ENCODE assay signal across 36 mouse cellular contexts in genomic region chr1:60845318-60846060, GRCm38 (mm10). TPM values are rescaled to one million over a fixed set of nuclear protein-coding genes. Genes with fewer than 3 reads are reported as not detected.
DNase-seq lines count a peak whose midpoint lies in the region; ATAC-seq and TF ChIP-seq lines count a peak whose summit lies in the region.
"Had no signal": no experiment of that assay in that cellular context is flagged by ENCODE, and none has a peak within 500 bp of the region (broad histone marks: within the 10 kb centered on the region; RNA-seq: fewer than 3 reads in every experiment).

No protein-coding gene starts in this region.

- no peak for TF ChIP-seq EP300 in liver, postnatal 0 days (IDR thresholded peaks at IDR 0.05; ENCODE audit: low read depth)

- no peaks in the 10 kb centered on the region for H3K9me3 ChIP-seq in liver, postnatal 0 days (ENCODE audit: low read length)
- H3K9me3 ChIP-seq in liver, embryonic 11.5 days (ENCODE audit: control insufficient read depth, low read length): no peaks in the 10 kb centered on the region
- H3K9me3 ChIP-seq in hindbrain, embryonic 11.5 days (ENCODE audit: control insufficient read depth, low read length): no peaks in the 10 kb centered on the region
- H3K9me3 ChIP-seq: embryonic facial prominence, embryonic 10.5 days; embryonic facial prominence, embryonic 13.5 days; forebrain, embryonic 12.5 days; forebrain, embryonic 15.5 days; heart, embryonic 12.5 days; heart, embryonic 15.5 days; hindbrain, embryonic 12.5 days; hindbrain, embryonic 15.5 days had no signal

- H3K27ac ChIP-seq in liver, postnatal 0 days (ENCODE audit: low read depth): 0 out of 2 replicates have a peak overlapping the region, but pooled peaks have one; percentile 65
- H3K27ac ChIP-seq in liver, embryonic 11.5 days (ENCODE audit: low read depth, low read length): no peak overlapping the region
- no peak overlapping the region for H3K27ac ChIP-seq in hindbrain, embryonic 11.5 days (ENCODE audit: low read depth, low read length)
- H3K27ac ChIP-seq: embryonic facial prominence, embryonic 10.5 days; embryonic facial prominence, embryonic 13.5 days; forebrain, embryonic 12.5 days; forebrain, embryonic 15.5 days; gastrocnemius, adult 2 months; heart, embryonic 15.5 days; hindbrain, embryonic 12.5 days; hindbrain, embryonic 15.5 days had no signal

- TF ChIP-seq CTCF in liver, postnatal 0 days (IDR thresholded peaks at IDR 0.05; ENCODE audit: low read depth): no peak

- H3K4me1 ChIP-seq in liver, postnatal 0 days (ENCODE audit: insufficient read depth): no peaks in the 10 kb centered on the region
- H3K4me1 ChIP-seq in liver, embryonic 11.5 days (replicated peaks; ENCODE audit: control insufficient read depth, insufficient read depth, low read length): no peaks in the 10 kb centered on the region
- H3K4me1 ChIP-seq in hindbrain, embryonic 11.5 days (replicated peaks; ENCODE audit: control insufficient read depth, insufficient read depth, low read length): no peaks in the 10 kb centered on the region
- H3K4me1 ChIP-seq: embryonic facial prominence, embryonic 10.5 days; embryonic facial prominence, embryonic 13.5 days; forebrain, embryonic 15.5 days; heart, embryonic 15.5 days; hindbrain, embryonic 12.5 days; hindbrain, embryonic 15.5 days had no signal

- 78% methylated on average over 7 of the region's 7 CpGs for WGBS in liver, postnatal 0 days (ENCODE audit: insufficient replicate concordance)
- 80% methylated on average over 6 of the region's 7 CpGs for WGBS in liver, embryonic 11.5 days
- WGBS in hindbrain, embryonic 11.5 days: 89% methylated on average over 7 of the region's 7 CpGs

- DNase-seq in heart, adult 11 months: peak; percentile 24
- no peak for DNase-seq in heart, postnatal 10 days
- DNase-seq in liver, postnatal 0 days: no peak
- DNase-seq in liver, embryonic 11.5 days (ENCODE audit: low spot score): no peak
- DNase-seq in ES-CJ7 (ENCODE audit: low read depth, low spot score): peak; percentile 54
- DNase-seq in brain, adult 2 months (ENCODE audit: low read depth, low spot score): peak; percentile 84
- DNase-seq in kidney, postnatal 14 days: no peak
- DNase-seq in hindbrain, embryonic 11.5 days (ENCODE audit: low spot score): no peak
- DNase-seq: adrenal gland, adult 8-10 months; adrenal gland, postnatal 25 days; B cell, adult 2 months; cerebellum, adult 11 months; cerebellum, adult 2 months; cerebellum, adult 9-11 months; cerebellum, postnatal 25 days; embryo, embryonic 11 days; gastrocnemius, adult 2 months; gastrocnemius, postnatal 14 days; heart, adult 18-20 months; heart, postnatal 14 days; heart, postnatal 4 days had no signal

- no peaks in the 10 kb centered on the region for H3K27me3 ChIP-seq in liver, postnatal 0 days (ENCODE audit: insufficient read depth, low read length)
- H3K27me3 ChIP-seq in liver, embryonic 11.5 days (replicated peaks; ENCODE audit: control insufficient read depth, insufficient read depth, low read length): no peaks in the 10 kb centered on the region
- no peaks in the 10 kb centered on the region for H3K27me3 ChIP-seq in hindbrain, embryonic 11.5 days (ENCODE audit: control insufficient read depth, insufficient read depth, low read length)
- H3K27me3 ChIP-seq: CH12.LX; embryonic facial prominence, embryonic 13.5 days; forebrain, embryonic 12.5 days; forebrain, embryonic 15.5 days; heart, embryonic 12.5 days; heart, embryonic 15.5 days; hindbrain, embryonic 12.5 days; hindbrain, embryonic 15.5 days had no signal

- no peak overlapping the region for H3K4me2 ChIP-seq in liver, postnatal 0 days (ENCODE audit: low read depth, low read length)
- no peak overlapping the region for H3K4me2 ChIP-seq in liver, embryonic 11.5 days
- H3K4me2 ChIP-seq in hindbrain, embryonic 11.5 days (replicated peaks; ENCODE audit: low read depth, low read length): no peak overlapping the region
- H3K4me2 ChIP-seq: embryonic facial prominence, embryonic 13.5 days; forebrain, embryonic 12.5 days; forebrain, embryonic 15.5 days; heart, embryonic 12.5 days; heart, embryonic 15.5 days; hindbrain, embryonic 12.5 days; hindbrain, embryonic 15.5 days had no signal

- intact Hi-C loops in heart, postnatal 10 days (cut with DNase I): no loop called here

- no peak overlapping the region for H3K9ac ChIP-seq in liver, postnatal 0 days (replicated peaks)
- no peak overlapping the region for H3K9ac ChIP-seq in liver, embryonic 11.5 days (ENCODE audit: low read depth, low read length)
- no peak overlapping the region for H3K9ac ChIP-seq in hindbrain, embryonic 11.5 days (ENCODE audit: low read depth, low read length)
- H3K9ac ChIP-seq: embryonic facial prominence, embryonic 13.5 days; forebrain, embryonic 12.5 days; forebrain, embryonic 15.5 days; heart, embryonic 12.5 days; heart, embryonic 15.5 days; hindbrain, embryonic 12.5 days; hindbrain, embryonic 15.5 days had no signal

- no peaks in the 10 kb centered on the region for H3K36me3 ChIP-seq in liver, postnatal 0 days (replicated peaks; ENCODE audit: insufficient read depth, low read length)
- H3K36me3 ChIP-seq in liver, embryonic 11.5 days (ENCODE audit: control insufficient read depth, insufficient read depth, low read length): no peaks in the 10 kb centered on the region
- H3K36me3 ChIP-seq in hindbrain, embryonic 11.5 days (ENCODE audit: control insufficient read depth, insufficient read depth, low read length): no peaks in the 10 kb centered on the region
- H3K36me3 ChIP-seq: embryonic facial prominence, embryonic 10.5 days; embryonic facial prominence, embryonic 13.5 days; forebrain, embryonic 12.5 days; forebrain, embryonic 15.5 days; heart, embryonic 12.5 days; heart, embryonic 15.5 days; hindbrain, embryonic 12.5 days; hindbrain, embryonic 15.5 days had no signal

- no peak for ATAC-seq in liver, postnatal 0 days
- no peak for ATAC-seq in liver, embryonic 11.5 days (replicated peaks; ENCODE audit: low FRiP score)
- ATAC-seq in hindbrain, embryonic 11.5 days (ENCODE audit: low FRiP score): no peak
- ATAC-seq: activated CD4-positive, CD25-positive, alpha-beta regulatory T cell, adult 4 months; forebrain, embryonic 15.5 days had no signal

- H3K4me3 ChIP-seq in liver, postnatal 0 days (ENCODE audit: low read depth, low read length): no peak overlapping the region
- no peak overlapping the region for H3K4me3 ChIP-seq in liver, embryonic 11.5 days (ENCODE audit: low read depth, low read length)
- no peak overlapping the region for H3K4me3 ChIP-seq in hindbrain, embryonic 11.5 days (ENCODE audit: low read depth, low read length)
- H3K4me3 ChIP-seq: embryonic facial prominence, embryonic 10.5 days; embryonic facial prominence, embryonic 13.5 days; erythroblast, embryonic 14.5 days; forebrain, embryonic 12.5 days; forebrain, embryonic 15.5 days; gastrocnemius, adult 2 months; heart, embryonic 12.5 days; heart, embryonic 15.5 days; hindbrain, embryonic 12.5 days; hindbrain, embryonic 15.5 days had no signal

RNA-seq across cellular contexts. Expression of gene Ctla4, which starts 41.3 kb away (rescaled TPM):
- total RNA-seq in heart, postnatal 10 days (2021): under 1 TPM in 1 of 2 experiments, not detected in 1; 0.22 TPM
- not detected in 2 replicates for polyA plus RNA-seq in liver, postnatal 0 days (2015; fragmentation: Nextera tagmentation; extraction: Ambion mirVana)
- polyA plus RNA-seq in liver, embryonic 11.5 days (2014; fragmentation: Nextera tagmentation; extraction: Ambion mirVana): not detected in 2 replicates
- polyA plus RNA-seq in hindbrain, embryonic 11.5 days (2014; fragmentation: Nextera tagmentation; extraction: Ambion mirVana): not detected in 2 replicates
- total RNA-seq: adrenal gland, adult 8-10 months; common myeloid progenitor, adult 5-6 weeks; gastrocnemius, postnatal 14 days; gastrocnemius, postnatal 4 days; heart, postnatal 4 days; MEL had no signal
- polyA plus RNA-seq: cerebellum, adult 2 months; embryonic facial prominence, embryonic 10.5 days; embryonic facial prominence, embryonic 13.5 days; erythroblast, embryonic 14.5 days; forebrain, embryonic 12.5 days; forebrain, embryonic 15.5 days; heart, embryonic 12.5 days; hindbrain, embryonic 12.5 days; hindbrain, embryonic 15.5 days; intestine, embryonic 14.5 days had no signal

Comparison
In these comparisons a context has a peak if more than half of its experiments do, and no peak if none do; other contexts are left out.
1. DNase-seq: peak in heart, adult 11 months (single experiment), ES-CJ7 (single experiment) and brain, adult 2 months (single experiment); none in heart, postnatal 10 days (0 of 2), liver, postnatal 0 days (single experiment), liver, embryonic 11.5 days (single experiment), kidney, postnatal 14 days (single experiment) and hindbrain, embryonic 11.5 days (single experiment).